12 mouse cellular contexts compared by ENCODE assay signal in the genomic region with DNA sequence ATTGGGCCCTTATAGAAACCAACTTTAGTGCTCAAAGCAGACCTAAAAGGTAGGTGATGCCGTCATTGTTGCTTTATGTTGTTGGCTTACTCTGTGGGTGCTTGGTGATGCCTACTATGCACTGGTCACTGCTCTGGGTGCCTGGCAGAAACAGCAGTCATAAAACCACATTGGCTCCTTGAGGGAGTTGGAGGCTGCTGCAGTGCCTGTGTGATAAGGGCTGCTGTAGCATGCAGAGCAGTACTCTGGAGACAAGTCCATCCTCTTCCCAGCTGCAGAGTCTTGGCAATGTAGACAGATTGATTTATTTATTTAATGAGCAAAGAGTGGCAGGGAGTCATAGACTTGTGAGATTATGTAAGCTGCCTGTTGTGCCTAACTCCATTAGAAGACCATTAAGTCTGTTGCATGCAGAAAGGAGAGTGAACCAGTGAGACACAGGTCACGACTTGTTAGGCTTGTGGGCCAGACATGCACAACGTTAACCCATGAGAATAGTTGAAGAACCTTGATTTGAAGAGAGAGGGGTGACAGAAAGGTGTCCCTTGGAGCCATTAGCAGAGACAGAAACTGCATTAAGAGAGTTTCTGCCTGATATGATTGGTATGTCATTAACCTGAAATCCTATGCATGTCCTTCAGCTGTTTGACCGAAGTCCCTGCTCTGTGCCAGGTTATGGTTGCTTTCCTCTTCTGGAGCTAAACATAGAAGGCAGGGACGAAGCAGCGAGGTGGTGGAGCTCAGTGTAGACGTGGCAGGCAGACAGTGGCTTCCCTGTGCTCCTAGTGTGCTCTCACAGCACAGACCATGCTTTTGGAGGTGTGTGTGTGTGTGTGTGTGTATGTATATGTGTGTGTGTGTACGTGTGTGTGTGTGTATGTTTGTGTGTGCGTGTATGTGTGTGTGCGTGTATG.
DNase-seq lines count a peak whose midpoint lies in the region; ATAC-seq and TF ChIP-seq lines count a peak whose summit lies in the region.
"Had no signal": no experiment of that assay in that cellular context is flagged by ENCODE, and none has a peak within 500 bp of the region (broad histone marks: within the 10 kb centered on the region; RNA-seq: fewer than 3 reads in every experiment).

No protein-coding gene starts in this region.

- H3K4me3 ChIP-seq in heart, embryonic 12.5 days, result no peak overlapping the region
- H3K4me3 ChIP-seq in layer of hippocampus, adult 2 months, result no peak overlapping the region
- no peak overlapping the region for H3K4me3 ChIP-seq in liver, embryonic 16.5 days (ENCODE audit: low read depth, low read length)
- H3K4me3 ChIP-seq: forebrain, embryonic 10.5 days had no signal

- H3K36me3 ChIP-seq in heart, embryonic 12.5 days, result no peaks in the 10 kb centered on the region
- no peaks in the 10 kb centered on the region for H3K36me3 ChIP-seq in liver, embryonic 16.5 days (ENCODE audit: control insufficient read depth, insufficient read depth)
- H3K36me3 ChIP-seq: forebrain, embryonic 10.5 days had no signal

- no peaks in the 10 kb centered on the region for H3K27me3 ChIP-seq in heart, embryonic 12.5 days (replicated peaks)
- H3K27me3 ChIP-seq in liver, embryonic 16.5 days (ENCODE audit: control insufficient read depth, insufficient read depth, low read depth, low read length), result no peaks in the 10 kb centered on the region

- no peak for DNase-seq in heart, adult 8-10 months (ENCODE audit: low spot score)
- DNase-seq in layer of hippocampus, adult 2 months (ENCODE audit: low spot score in 2 of 2), result no peak
- DNase-seq in layer of hippocampus, postnatal 14 days (ENCODE audit: low spot score in 2 of 2), result no peak
- DNase-seq in adipocyte (ENCODE audit: low spot score), result peak; percentile 56
- no peak for DNase-seq in layer of hippocampus, adult 8-10 months (ENCODE audit: low spot score in 2 of 2)
- DNase-seq: adrenal gland, postnatal 10 days; cerebellum, adult 8-10 months; kidney, postnatal 14 days had no signal

- 0 out of 2 replicates have a peak, but pooled peaks cover 4% of the 10 kb centered on the region for H3K9me3 ChIP-seq in heart, embryonic 12.5 days (replicated peaks)
- H3K9me3 ChIP-seq in liver, embryonic 16.5 days (replicated peaks; ENCODE audit: control insufficient read depth, low read length), result no peaks in the 10 kb centered on the region
- H3K9me3 ChIP-seq: forebrain, embryonic 10.5 days had no signal

- H3K4me2 ChIP-seq in heart, embryonic 12.5 days, result no peak overlapping the region
- no peak overlapping the region for H3K4me2 ChIP-seq in liver, embryonic 16.5 days (ENCODE audit: low read depth, low read length)

- peaks cover 28% of the 10 kb centered on the region for H3K4me1 ChIP-seq in heart, embryonic 12.5 days (replicated peaks)
- H3K4me1 ChIP-seq in liver, embryonic 16.5 days (ENCODE audit: control insufficient read depth, low read depth, low read length), result peaks cover 35% of the 10 kb centered on the region
- H3K4me1 ChIP-seq: forebrain, embryonic 10.5 days had no signal

- H3K9ac ChIP-seq in heart, embryonic 12.5 days, result no peak overlapping the region
- no peak overlapping the region for H3K9ac ChIP-seq in liver, embryonic 16.5 days (ENCODE audit: low read depth, low read length)

- 60% methylated on average over 10 of the region's 10 CpGs for WGBS in heart, embryonic 12.5 days
- 76% methylated on average over 10 of the region's 10 CpGs for WGBS in liver, embryonic 16.5 days (ENCODE audit: insufficient replicate concordance)

- peak overlapping the region; percentile 70 for H3K27ac ChIP-seq in heart, embryonic 12.5 days (ENCODE audit: poor library complexity, severe bottlenecking)
- peak overlapping the region; percentile 43; the same call in 1 of the 2 replicates for H3K27ac ChIP-seq in layer of hippocampus, adult 2 months
- H3K27ac ChIP-seq in liver, embryonic 16.5 days (ENCODE audit: low read length), result peak overlapping the region; percentile 10; the same call in 1 of the 2 replicates
- H3K27ac ChIP-seq: forebrain, embryonic 10.5 days had no signal

- ATAC-seq in heart, embryonic 12.5 days (ENCODE audit: insufficient number of reproducible peaks, low FRiP score), result no peak
- no peak for ATAC-seq in liver, embryonic 16.5 days (ENCODE audit: low read depth)
- no peak for ATAC-seq in inflammation-experienced regulatory T-cells, adult 6 months

- TF ChIP-seq CTCF in layer of hippocampus, adult 2 months (conservative IDR thresholded peaks at IDR 0.05), result no peak

Comparison
In these comparisons a context has a peak if more than half of its experiments do, and no peak if none do; other contexts are left out.
1. H3K27ac ChIP-seq: peak in every context shown above with its lines; median percentile 70 in heart, embryonic 12.5 days; 43 in layer of hippocampus, adult 2 months; 10 in liver, embryonic 16.5 days.